Mouse (Mus musculus): ENCODE results near the gene Nrap. TPM values are rescaled to one million over a fixed set of nuclear protein-coding genes. Genes with fewer than 3 reads are reported as not detected.
"Not testable (repeated sequence)": the region's sequence is repeated elsewhere in the genome, so short reads cannot be mapped to it uniquely, and the experiment has no call there.

Gene Nrap
- total and polyA plus RNA-seq, 2 experiments from 2014 or later: 60.1 to 163 TPM

- H3K4me3 ChIP-seq (ENCODE audit: low read depth, low read length): no peak overlapping the region
- H3K27ac ChIP-seq (ENCODE audit: low read depth): no peak overlapping the region
- TF ChIP-seq EP300 (IDR thresholded peaks at IDR 0.05; ENCODE audit: low read depth): no peak
- TF ChIP-seq CTCF (IDR thresholded peaks at IDR 0.05; ENCODE audit: low read depth): no peak
- no peak for ATAC-seq (ENCODE audit: insufficient read depth, low read depth)
- no peaks in the 10 kb centered on the region for H3K9me3 ChIP-seq (replicated peaks; ENCODE audit: control insufficient read depth, low read length)
- H3K9ac ChIP-seq (replicated peaks; ENCODE audit: low read depth, low read length): no peak overlapping the region
- WGBS: 79% methylated on average over 8 of the region's 8 CpGs
- no peaks in the 10 kb centered on the region; the same call in 1 of the 2 replicates for H3K4me1 ChIP-seq (ENCODE audit: control insufficient read depth, insufficient read depth)
- H3K27me3 ChIP-seq (ENCODE audit: control insufficient read depth, insufficient read depth, low read length): no peaks in the 10 kb centered on the region
- H3K4me2 ChIP-seq (ENCODE audit: low read depth, low read length): no peak overlapping the region
- DNase-seq (ENCODE audit: low spot score): no peak
- H3K36me3 ChIP-seq (replicated peaks; ENCODE audit: control insufficient read depth, insufficient read depth, low read length): peaks cover 85% of the 10 kb centered on the region
Measured at GRCm38 (mm10) chr19:56364563-56364962, 25.3 kb downstream of the Nrap start.

GRCm38 (mm10) chr19:56363721-56364460, 25.9 kb downstream of the Nrap start:
- WGBS: 63% methylated on average over 15 of the region's 15 CpGs
- no peaks in the 10 kb centered on the region; the same call in 1 of the 2 replicates for H3K4me1 ChIP-seq (ENCODE audit: control insufficient read depth, insufficient read depth)
- H3K4me3 ChIP-seq (ENCODE audit: low read depth, low read length): no peak overlapping the region
- no peak for TF ChIP-seq EP300 (IDR thresholded peaks at IDR 0.05; ENCODE audit: low read depth)
- no peak for TF ChIP-seq CTCF (IDR thresholded peaks at IDR 0.05; ENCODE audit: low read depth)
- H3K36me3 ChIP-seq (replicated peaks; ENCODE audit: control insufficient read depth, insufficient read depth, low read length): peaks cover 83% of the 10 kb centered on the region
- H3K27me3 ChIP-seq (ENCODE audit: control insufficient read depth, insufficient read depth, low read length): no peaks in the 10 kb centered on the region
- DNase-seq (ENCODE audit: low spot score) (no peak), ATAC-seq (ENCODE audit: insufficient read depth, low read depth) (no peak)
- peak overlapping the region; percentile 16; the same call in 1 of the 2 replicates for H3K27ac ChIP-seq (ENCODE audit: low read depth)
- no peak overlapping the region for H3K4me2 ChIP-seq (ENCODE audit: low read depth, low read length)
- H3K9ac ChIP-seq (replicated peaks; ENCODE audit: low read depth, low read length): no peak overlapping the region
- no peaks in the 10 kb centered on the region for H3K9me3 ChIP-seq (replicated peaks; ENCODE audit: control insufficient read depth, low read length)

GRCm38 (mm10) chr19:56358890-56359289, 30.9 kb downstream of the Nrap start:
- ATAC-seq (ENCODE audit: insufficient read depth, low read depth) (no peak), DNase-seq (ENCODE audit: low spot score) (no peak)
- TF ChIP-seq CTCF (IDR thresholded peaks at IDR 0.05; ENCODE audit: low read depth) (no peak), EP300 (IDR thresholded peaks at IDR 0.05; ENCODE audit: low read depth) (no peak)
- H3K36me3 ChIP-seq (replicated peaks; ENCODE audit: control insufficient read depth, insufficient read depth, low read length): peaks cover 68% of the 10 kb centered on the region
- no peaks in the 10 kb centered on the region for H3K9me3 ChIP-seq (replicated peaks; ENCODE audit: control insufficient read depth, low read length)
- H3K4me3 ChIP-seq (ENCODE audit: low read depth, low read length): no peak overlapping the region
- no peaks in the 10 kb centered on the region for H3K27me3 ChIP-seq (ENCODE audit: control insufficient read depth, insufficient read depth, low read length)
- no peak overlapping the region for H3K27ac ChIP-seq (ENCODE audit: low read depth)
- 61% methylated on average over 2 of the region's 2 CpGs for WGBS
- H3K4me1 ChIP-seq (ENCODE audit: control insufficient read depth, insufficient read depth): peaks cover 16% of the 10 kb centered on the region
- H3K9ac ChIP-seq (replicated peaks; ENCODE audit: low read depth, low read length): no peak overlapping the region
- no peak overlapping the region for H3K4me2 ChIP-seq (ENCODE audit: low read depth, low read length)

DNA sequence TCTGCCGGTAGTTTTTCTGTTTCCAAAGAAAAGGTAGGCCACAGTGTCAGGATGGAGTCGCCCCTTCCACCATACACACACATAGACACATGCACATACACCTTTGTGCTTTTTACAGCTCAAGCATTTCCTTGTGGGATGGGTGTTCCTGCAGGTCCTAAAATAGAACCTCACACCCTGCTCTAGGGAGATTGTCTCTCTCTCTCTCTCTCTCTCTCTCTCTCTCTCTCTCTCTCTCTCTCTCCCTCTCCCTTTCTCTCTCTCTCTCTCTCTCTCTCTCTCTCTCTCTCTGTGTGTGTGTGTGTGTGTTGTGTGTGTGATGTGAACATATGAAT, 32.5 kb downstream of the Nrap start:
- H3K9me3 ChIP-seq (replicated peaks; ENCODE audit: control insufficient read depth, low read length); H3K27ac ChIP-seq (ENCODE audit: low read depth); H3K9ac ChIP-seq (replicated peaks; ENCODE audit: low read depth, low read length); H3K4me3 ChIP-seq (ENCODE audit: low read depth, low read length); H3K27me3 ChIP-seq (ENCODE audit: control insufficient read depth, insufficient read depth, low read length); DNase-seq (ENCODE audit: low spot score): not testable (repeated sequence)
- peaks cover 64% of the 10 kb centered on the region for H3K36me3 ChIP-seq (replicated peaks; ENCODE audit: control insufficient read depth, insufficient read depth, low read length)
- 0 out of 2 replicates have a peak overlapping the region, but pooled peaks have one; percentile 24 for H3K4me2 ChIP-seq (ENCODE audit: low read depth, low read length)
- peak; percentile 57 for ATAC-seq (ENCODE audit: insufficient read depth, low read depth)
- 35% methylated on average over 2 of the region's 2 CpGs for WGBS
- peaks cover 16% of the 10 kb centered on the region for H3K4me1 ChIP-seq (ENCODE audit: control insufficient read depth, insufficient read depth)

GRCm38 (mm10) chr19:56356480-56357373, 33.1 kb downstream of the Nrap start:
- peak; percentile 45 for ATAC-seq (ENCODE audit: insufficient read depth, low read depth)
- Histone ChIP-seq H3K4me3 (ENCODE audit: low read depth, low read length) (no peak overlapping the region), H3K36me3 (replicated peaks; ENCODE audit: control insufficient read depth, insufficient read depth, low read length) (peaks cover 64% of the 10 kb centered on the region), H3K27me3 (ENCODE audit: control insufficient read depth, insufficient read depth, low read length) (no peaks in the 10 kb centered on the region), H3K27ac (ENCODE audit: low read depth) (no peak overlapping the region), H3K9me3 (replicated peaks; ENCODE audit: control insufficient read depth, low read length) (no peaks in the 10 kb centered on the region), H3K4me1 (ENCODE audit: control insufficient read depth, insufficient read depth) (peaks cover 16% of the 10 kb centered on the region), H3K9ac (replicated peaks; ENCODE audit: low read depth, low read length) (no peak overlapping the region), H3K4me2 (ENCODE audit: low read depth, low read length) (peak overlapping the region; percentile 24)
- no peak for DNase-seq (ENCODE audit: low spot score)
- TF ChIP-seq CTCF (IDR thresholded peaks at IDR 0.05; ENCODE audit: low read depth) (peak; percentile 75), EP300 (IDR thresholded peaks at IDR 0.05; ENCODE audit: low read depth) (no peak)
- 32% methylated on average over 17 of the region's 17 CpGs for WGBS
